Mouse (Mus musculus) kidney, embryonic 14.5 days (tissue): ENCODE data around the gene Trub1. TPM values are rescaled to one million over a fixed set of nuclear protein-coding genes. Genes with fewer than 3 reads are reported as not detected.

Source experiments
- ATAC-seq: fragments of 200-750 bp; cut with Nextera tagmentation; 2 replicates; pipeline ENCODE4 v1.8.0; 2017; ENCODE audit warnings: moderate number of reproducible peaks, mild to moderate bottlenecking, moderate TSS enrichment, moderate library complexity; ENCODE audit not compliant: low FRiP score, low TSS enrichment
- H3K27ac ChIP-seq: fragments of 300-500 bp; sonication (generic); 2 replicates; pipeline ENCODE4 v1.5.1; 2014; ENCODE audit warnings: low read depth, mild to moderate bottlenecking, low read length, moderate library complexity, mixed read lengths
- H3K27me3 ChIP-seq: fragments of 300-500 bp; sonication (generic); 2 replicates; pipeline ENCODE4 v1.6.1; 2014; ENCODE audit warnings: mild to moderate bottlenecking, low read length; ENCODE audit not compliant: control insufficient read depth, insufficient read depth
- H3K36me3 ChIP-seq: fragments of 300-500 bp; sonication (generic); 2 replicates; pipeline ENCODE4 v1.6.1; 2014; ENCODE audit warnings: low read length, mixed read lengths; ENCODE audit not compliant: control insufficient read depth, insufficient read depth
- H3K4me1 ChIP-seq: fragments of 300-500 bp; sonication (generic); 2 replicates; pipeline ENCODE4 v1.6.1; 2014; ENCODE audit warnings: low read length, mixed read lengths; ENCODE audit not compliant: control insufficient read depth, insufficient read depth
- H3K4me2 ChIP-seq: fragments of 300-500 bp; sonication (generic); replicated peaks from 2 replicates; pipeline ENCODE4 v1.6.1; 2014; ENCODE audit warnings: low read depth, mild to moderate bottlenecking, low read length
- H3K4me3 ChIP-seq: fragments of 300-500 bp; sonication (generic); 2 replicates; pipeline ENCODE4 v1.5.1; 2014; ENCODE audit warnings: mild to moderate bottlenecking, low read length
- H3K9ac ChIP-seq: fragments of 300-500 bp; sonication (generic); 2 replicates; pipeline ENCODE4 v1.6.1; 2014; ENCODE audit warnings: low read depth, mild to moderate bottlenecking, low read length, moderate library complexity
- H3K9me3 ChIP-seq: fragments of 300-500 bp; sonication (generic); 2 replicates; pipeline ENCODE4 v1.6.1; 2016; ENCODE audit warnings: low read length; ENCODE audit not compliant: control insufficient read depth
- WGBS: fragments of 180-500 bp; shearing (Covaris S2); extraction: QIAGEN DNeasy Blood & Tissue Kit; methylation state at CpG from one replicate; pipeline ENCODE4 v1.1.7; 2014; 5-methylcytosine and 5-hydroxymethylcytosine counted together
- polyA plus RNA-seq: library from polyadenylated mRNA; unstranded; fragments of >200 nt; fragmentation: Nextera tagmentation; extraction: Ambion mirVana; gene quantifications from 2 replicates; pipeline ENCODE4 v1.2.1, GENCODE M21; 2014

The Trub1 gene
- polyA plus RNA-seq, 1 experiment from 2014 or later = 33.9 TPM

DNA sequence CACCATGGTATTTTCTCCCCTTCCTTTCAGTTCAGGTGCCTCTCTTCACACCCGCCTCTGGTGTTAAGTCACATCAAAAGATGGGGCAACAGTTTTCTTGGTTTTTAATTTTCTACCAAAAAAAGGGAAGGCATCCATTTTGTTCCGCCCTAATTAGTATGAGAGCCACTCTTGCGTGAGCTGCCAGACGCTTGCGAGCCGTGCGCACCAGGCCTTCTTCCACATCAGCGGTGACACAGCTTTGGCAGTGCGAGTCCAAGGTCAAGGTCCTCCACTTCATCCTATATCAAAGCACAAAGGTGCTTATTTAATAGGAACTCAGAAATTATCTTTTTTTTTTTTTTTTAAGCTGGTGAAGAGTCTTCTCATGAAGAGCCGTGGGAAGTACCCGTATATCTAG lies 87.4 kb downstream of the Trub1 start:
- no peak overlapping the region for H3K9ac ChIP-seq
- H3K4me2 ChIP-seq = no peak overlapping the region
- WGBS = 84% methylated on average over 11 of the region's 11 CpGs
- no peak overlapping the region for H3K4me3 ChIP-seq
- H3K9me3 ChIP-seq = no peaks in the 10 kb centered on the region
- no peak overlapping the region for H3K27ac ChIP-seq
- H3K27me3 ChIP-seq = no peaks in the 10 kb centered on the region
- H3K4me1 ChIP-seq = no peaks in the 10 kb centered on the region
- no peaks in the 10 kb centered on the region for H3K36me3 ChIP-seq
- no peak for ATAC-seq

Other genes starting within 250 kb of the Trub1 start
- gene Ablim1, start 138.0 kb upstream of the Trub1 start, polyA plus RNA-seq = 21.0 and 36.0 TPM in 2 replicates
- gene Fam160b1, start 92.2 kb upstream of the Trub1 start, polyA plus RNA-seq = 13.5 and 18.1 TPM in 2 replicates
- gene Atrnl1, start 158.1 kb downstream of the Trub1 start, polyA plus RNA-seq = 8.0 and 10.5 TPM in 2 replicates